Mouse (Mus musculus) forebrain, embryonic 13.5 days (tissue): ENCODE measurements around the gene Gm43720. TPM values are rescaled to one million over a fixed set of nuclear protein-coding genes. Genes with fewer than 3 reads are reported as not detected.

Source experiments
- ATAC-seq: fragments of 200-750 bp; cut with Nextera tagmentation; 2 replicates; pipeline ENCODE4 v1.8.0; 2017
- H3K27ac ChIP-seq: fragments of 300-500 bp; sonication (generic); 2 replicates; pipeline ENCODE4 v1.5.1; 2015; ENCODE audit warnings: inconsistent platforms, mild to moderate bottlenecking, moderate library complexity
- H3K27me3 ChIP-seq: fragments of 300-500 bp; sonication (generic); 2 replicates; pipeline ENCODE4 v1.6.1; 2015; ENCODE audit warnings: mild to moderate bottlenecking, inconsistent platforms
- H3K36me3 ChIP-seq: fragments of 300-500 bp; sonication (generic); 2 replicates; pipeline ENCODE4 v1.6.1; 2015; ENCODE audit warnings: mild to moderate bottlenecking, inconsistent platforms; ENCODE audit not compliant: poor library complexity, severe bottlenecking
- H3K4me1 ChIP-seq: fragments of 300-500 bp; sonication (generic); 2 replicates; pipeline ENCODE4 v1.6.1; 2015; ENCODE audit warnings: inconsistent platforms
- H3K4me2 ChIP-seq: fragments of 300-500 bp; sonication (generic); 2 replicates; pipeline ENCODE4 v1.6.1; 2015; ENCODE audit warnings: inconsistent platforms, mild to moderate bottlenecking, moderate library complexity
- H3K4me3 ChIP-seq: fragments of 300-500 bp; sonication (generic); 2 replicates; pipeline ENCODE4 v1.5.1; 2015; ENCODE audit warnings: mild to moderate bottlenecking, inconsistent platforms
- H3K9ac ChIP-seq: fragments of 300-500 bp; sonication (generic); 2 replicates; pipeline ENCODE4 v1.6.1; 2015; ENCODE audit warnings: mild to moderate bottlenecking, inconsistent platforms
- H3K9me3 ChIP-seq: fragments of 300-500 bp; sonication (generic); replicated peaks from 2 replicates; pipeline ENCODE4 v1.6.1; 2016; ENCODE audit warnings: inconsistent platforms
- WGBS: fragments of 180-500 bp; shearing (Covaris S2); methylation state at CpG from one replicate; pipeline ENCODE4 v1.1.7; 2015; 5-methylcytosine and 5-hydroxymethylcytosine counted together
- polyA plus RNA-seq: library from polyadenylated mRNA; unstranded; fragments of >200 nt; fragmentation: Nextera tagmentation; extraction: Ambion mirVana; gene quantifications from 2 replicates; pipeline ENCODE4 v1.2.1, GENCODE M21; 2015

The Gm43720 gene
- 0.09 and 0.18 TPM in 2 replicates for polyA plus RNA-seq

- peak within 1 kb of the TSS; percentile 81 for H3K4me3 ChIP-seq
- H3K4me1 ChIP-seq, result peaks cover 44% of the 10 kb centered on the region
- peaks cover 8% of the 10 kb centered on the region; the same call in 1 of the 2 replicates for H3K9me3 ChIP-seq
- H3K9ac ChIP-seq, result peak within 1 kb of the TSS; percentile 94
- peak; percentile 99 for ATAC-seq
- peaks cover 33% of the 10 kb centered on the region for H3K36me3 ChIP-seq
- WGBS, result under 1% methylated on average over 56 of the region's 56 CpGs
- H3K27me3 ChIP-seq, result no peaks in the 10 kb centered on the region
- peak within 1 kb of the TSS; percentile 82 for H3K4me2 ChIP-seq
- peak within 1 kb of the TSS; percentile 81 for H3K27ac ChIP-seq
Measured at GRCm38 (mm10) chr5:138279585-138280424, at the start of gene Gm43720, which contains the start of the genes Gpc2 and Stag3. Gene Gm43720 (minus strand): TSS chr5:138279958. Gene Gpc2 (minus strand): TSS chr5:138280005. Gene Stag3 (plus strand): TSS chr5:138280240.

GRCm38 (mm10) chr5:138312795-138313194, 33.0 kb upstream of the Gm43720 start:
- ATAC-seq, result no peak
- Histone ChIP-seq H3K9me3 (no peaks in the 10 kb centered on the region), H3K4me1 (no peaks in the 10 kb centered on the region), H3K27ac (no peak overlapping the region), H3K27me3 (no peaks in the 10 kb centered on the region), H3K9ac (no peak overlapping the region), H3K4me2 (no peak overlapping the region), H3K4me3 (no peak overlapping the region), H3K36me3 (no peaks in the 10 kb centered on the region)
- 89% methylated on average over 3 of the region's 3 CpGs for WGBS

GRCm38 (mm10) chr5:138299613-138300012, 19.9 kb upstream of the Gm43720 start:
- ATAC-seq, result no peak
- no peaks in the 10 kb centered on the region for H3K27me3 ChIP-seq
- no peak overlapping the region for H3K9ac ChIP-seq
- H3K36me3 ChIP-seq, result no peaks in the 10 kb centered on the region
- H3K27ac ChIP-seq, result no peak overlapping the region
- no peak overlapping the region for H3K4me2 ChIP-seq
- 89% methylated on average over 2 of the region's 2 CpGs for WGBS
- no peaks in the 10 kb centered on the region for H3K4me1 ChIP-seq
- H3K4me3 ChIP-seq, result no peak overlapping the region
- no peaks in the 10 kb centered on the region for H3K9me3 ChIP-seq

GRCm38 (mm10) chr5:138294158-138294557, 14.4 kb upstream of the Gm43720 start:
- Histone ChIP-seq H3K9me3 (no peaks in the 10 kb centered on the region), H3K4me3 (no peak overlapping the region), H3K4me1 (no peaks in the 10 kb centered on the region), H3K9ac (no peak overlapping the region), H3K4me2 (no peak overlapping the region), H3K36me3 (no peaks in the 10 kb centered on the region), H3K27ac (no peak overlapping the region), H3K27me3 (no peaks in the 10 kb centered on the region)
- ATAC-seq, result no peak

- Histone ChIP-seq H3K27ac (no peak overlapping the region), H3K4me2 (no peak overlapping the region), H3K36me3 (no peaks in the 10 kb centered on the region), H3K4me3 (no peak overlapping the region), H3K9ac (no peak overlapping the region), H3K27me3 (no peaks in the 10 kb centered on the region), H3K9me3 (no peaks in the 10 kb centered on the region), H3K4me1 (no peaks in the 10 kb centered on the region)
- 86% methylated on average over 1 of the region's 1 CpGs for WGBS
- ATAC-seq, result no peak
Measured at GRCm38 (mm10) chr5:138291638-138292037, 11.9 kb upstream of the Gm43720 start.

- H3K27me3 ChIP-seq, result no peaks in the 10 kb centered on the region
- no peak overlapping the region for H3K9ac ChIP-seq
- H3K4me1 ChIP-seq, result no peaks in the 10 kb centered on the region
- no peaks in the 10 kb centered on the region for H3K9me3 ChIP-seq
- ATAC-seq, result no peak
- H3K4me3 ChIP-seq, result no peak overlapping the region
- WGBS, result 71% methylated on average over 3 of the region's 3 CpGs
- no peaks in the 10 kb centered on the region for H3K36me3 ChIP-seq
- H3K27ac ChIP-seq, result no peak overlapping the region
- H3K4me2 ChIP-seq, result no peak overlapping the region
Measured at GRCm38 (mm10) chr5:138287861-138288260, 8.1 kb upstream of the Gm43720 start.

- Histone ChIP-seq H3K4me3 (no peak overlapping the region), H3K27ac (no peak overlapping the region), H3K36me3 (no peaks in the 10 kb centered on the region), H3K27me3 (no peaks in the 10 kb centered on the region), H3K9ac (no peak overlapping the region), H3K9me3 (peaks cover 8% of the 10 kb centered on the region; the same call in 1 of the 2 replicates), H3K4me2 (no peak overlapping the region), H3K4me1 (peaks cover 7% of the 10 kb centered on the region)
- 65% methylated on average over 1 of the region's 1 CpGs for WGBS
- no peak for ATAC-seq
Measured at GRCm38 (mm10) chr5:138283540-138283939, 3.8 kb upstream of the Gm43720 start.

- Histone ChIP-seq H3K36me3 (peaks cover 13% of the 10 kb centered on the region), H3K4me3 (no peak overlapping the region), H3K4me1 (peaks cover 24% of the 10 kb centered on the region), H3K27me3 (no peaks in the 10 kb centered on the region), H3K9me3 (peaks cover 8% of the 10 kb centered on the region; the same call in 1 of the 2 replicates), H3K9ac (no peak overlapping the region), H3K27ac (no peak overlapping the region), H3K4me2 (no peak overlapping the region)
- no peak for ATAC-seq
- WGBS, result 84% methylated on average over 2 of the region's 2 CpGs
Measured at GRCm38 (mm10) chr5:138281798-138282197, 2.0 kb upstream of the Gm43720 start.

- Histone ChIP-seq H3K36me3 (peaks cover 23% of the 10 kb centered on the region), H3K9me3 (peaks cover 8% of the 10 kb centered on the region; the same call in 1 of the 2 replicates), H3K4me2 (no peak overlapping the region), H3K27me3 (no peaks in the 10 kb centered on the region), H3K27ac (no peak overlapping the region), H3K4me1 (peaks cover 34% of the 10 kb centered on the region), H3K4me3 (no peak overlapping the region), H3K9ac (no peak overlapping the region)
- ATAC-seq, result no peak
- 91% methylated on average over 15 of the region's 15 CpGs for WGBS
Measured at GRCm38 (mm10) chr5:138280829-138281228, 1.1 kb upstream of the Gm43720 start.

GRCm38 (mm10) chr5:138280425-138280768, 639 bp upstream of the Gm43720 start:
- Histone ChIP-seq H3K4me2 (peak overlapping the region; percentile 82), H3K27me3 (no peaks in the 10 kb centered on the region), H3K4me3 (peak overlapping the region; percentile 81), H3K27ac (no peak overlapping the region), H3K4me1 (peaks cover 38% of the 10 kb centered on the region), H3K9me3 (peaks cover 8% of the 10 kb centered on the region; the same call in 1 of the 2 replicates), H3K36me3 (peaks cover 27% of the 10 kb centered on the region), H3K9ac (no peak overlapping the region)
- 26% methylated on average over 26 of the region's 26 CpGs for WGBS
- no peak for ATAC-seq

GRCm38 (mm10) chr5:138277994-138278393, 1.8 kb downstream of the Gm43720 start:
- Histone ChIP-seq H3K4me3 (peak overlapping the region; percentile 81), H3K27me3 (no peaks in the 10 kb centered on the region), H3K4me2 (peak overlapping the region; percentile 82), H3K9ac (peak overlapping the region; percentile 94), H3K9me3 (peaks cover 8% of the 10 kb centered on the region; the same call in 1 of the 2 replicates), H3K36me3 (peaks cover 40% of the 10 kb centered on the region), H3K27ac (no peak overlapping the region), H3K4me1 (peaks cover 52% of the 10 kb centered on the region)
- WGBS, result 88% methylated on average over 7 of the region's 7 CpGs
- ATAC-seq, result no peak

- H3K9ac ChIP-seq, result peak overlapping the region; percentile 75
- ATAC-seq, result no peak
- H3K9me3 ChIP-seq, result peaks cover 1% of the 10 kb centered on the region; the same call in 1 of the 2 replicates
- H3K4me2 ChIP-seq, result peak overlapping the region; percentile 82
- H3K27ac ChIP-seq, result peak overlapping the region; percentile 31; the same call in 1 of the 2 replicates
- 7% methylated on average over 41 of the region's 41 CpGs for WGBS
- peaks cover 11% of the 10 kb centered on the region; the same call in 1 of the 2 replicates for H3K27me3 ChIP-seq
- H3K36me3 ChIP-seq, result peaks cover 40% of the 10 kb centered on the region
- H3K4me3 ChIP-seq, result peak overlapping the region; percentile 43
- peaks cover 64% of the 10 kb centered on the region for H3K4me1 ChIP-seq
Measured at GRCm38 (mm10) chr5:138275216-138276050, 4.3 kb downstream of the Gm43720 start.
